Mouse (Mus musculus) lung, embryonic 14.5 days (tissue): ENCODE measurements around the gene Slc6a6. TPM values are rescaled to one million over a fixed set of nuclear protein-coding genes. Genes with fewer than 3 reads are reported as not detected.
A peak's percentile ranks its signal among the peaks of the same experiment; 100 is the strongest.

Experiments
- ATAC-seq: fragments of 200-750 bp; cut with Nextera tagmentation; 2 replicates; pipeline ENCODE4 v1.8.0; 2017; ENCODE audit warnings: mild to moderate bottlenecking, moderate TSS enrichment, moderate library complexity; ENCODE audit not compliant: insufficient read depth
- DNase-seq: peaks from one replicate; pipeline ENCODE4 v3.0.0-alpha.2; 2015
- H3K27ac ChIP-seq: fragments of 300-500 bp; sonication (generic); 2 replicates; pipeline ENCODE4 v1.5.1; 2014; ENCODE audit warnings: low read depth, mild to moderate bottlenecking, moderate library complexity
- H3K27me3 ChIP-seq: fragments of 300-500 bp; sonication (generic); 2 replicates; pipeline ENCODE4 v1.6.1; 2014; ENCODE audit warnings: low read length, control low read depth; ENCODE audit not compliant: insufficient read depth
- H3K36me3 ChIP-seq: fragments of 300-500 bp; sonication (generic); 2 replicates; pipeline ENCODE4 v1.6.1; 2014; ENCODE audit warnings: control low read depth; ENCODE audit not compliant: insufficient read depth
- H3K4me1 ChIP-seq: fragments of 300-500 bp; sonication (generic); 2 replicates; pipeline ENCODE4 v1.6.1; 2014; ENCODE audit warnings: antibody characterized with exemption, control low read depth; ENCODE audit not compliant: insufficient read depth
- H3K4me2 ChIP-seq: fragments of 300-500 bp; sonication (generic); 2 replicates; pipeline ENCODE4 v1.6.1; 2014; ENCODE audit warnings: mild to moderate bottlenecking
- H3K4me3 ChIP-seq: fragments of 300-500 bp; sonication (generic); 2 replicates; pipeline ENCODE4 v1.5.1; 2014; ENCODE audit warnings: low read depth, low read length
- H3K9ac ChIP-seq: fragments of 300-500 bp; sonication (generic); 2 replicates; pipeline ENCODE4 v1.6.1; 2014
- H3K9me3 ChIP-seq: fragments of 300-500 bp; sonication (generic); 2 replicates; pipeline ENCODE4 v1.6.1; 2016; ENCODE audit warnings: low read depth, low read length, control low read depth
- CTCF ChIP-seq: IDR thresholded peaks from 2 replicates; pipeline ENCODE4 v1.5.1; 2016; ENCODE audit warnings: antibody characterized with exemption, low read depth
- WGBS: fragments of 180-500 bp; shearing (Covaris S2); extraction: QIAGEN DNeasy Blood & Tissue Kit; methylation state at CpG from one replicate; pipeline ENCODE4 v1.1.7; 2014; 5-methylcytosine and 5-hydroxymethylcytosine counted together
- polyA plus RNA-seq: library from polyadenylated mRNA; unstranded; fragments of >200 nt; fragmentation: Nextera tagmentation; extraction: Ambion mirVana; gene quantifications from 2 replicates; pipeline ENCODE4 v1.2.1, GENCODE M21; 2014

Gene Slc6a6
- polyA plus RNA-seq, 1 experiment from 2014 or later: 47.6 TPM

DNA sequence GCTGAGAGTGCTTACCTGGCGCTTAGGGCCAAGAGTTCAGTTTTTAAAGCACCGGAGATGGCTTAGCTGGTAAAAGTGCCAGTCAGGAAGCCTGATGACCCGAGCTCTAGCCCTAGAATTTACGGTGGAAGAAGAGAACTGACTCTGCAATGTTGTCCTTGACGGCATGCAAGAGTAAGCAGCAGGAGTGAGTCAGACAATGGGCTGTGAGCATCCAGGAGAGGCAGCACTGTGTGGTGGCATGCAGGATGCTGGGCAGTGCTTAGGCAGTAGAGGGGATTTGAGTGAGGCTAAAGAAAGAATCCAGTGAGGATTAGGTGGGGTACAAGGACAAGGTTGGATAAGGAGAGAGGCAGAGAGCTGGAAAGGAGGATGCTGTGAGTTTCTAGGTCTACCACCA is 15.6 kb upstream of the Slc6a6 start:
- no peak overlapping the region for H3K4me3 ChIP-seq
- no peaks in the 10 kb centered on the region for H3K27me3 ChIP-seq
- no peaks in the 10 kb centered on the region for H3K36me3 ChIP-seq
- no peaks in the 10 kb centered on the region for H3K4me1 ChIP-seq
- H3K9ac ChIP-seq: no peak overlapping the region
- ATAC-seq: no peak
- DNase-seq: no peak
- no peaks in the 10 kb centered on the region for H3K9me3 ChIP-seq
- 51% methylated on average over 5 of the region's 5 CpGs for WGBS
- no peak overlapping the region for H3K27ac ChIP-seq
- TF ChIP-seq CTCF: no peak
- H3K4me2 ChIP-seq: no peak overlapping the region

DNA sequence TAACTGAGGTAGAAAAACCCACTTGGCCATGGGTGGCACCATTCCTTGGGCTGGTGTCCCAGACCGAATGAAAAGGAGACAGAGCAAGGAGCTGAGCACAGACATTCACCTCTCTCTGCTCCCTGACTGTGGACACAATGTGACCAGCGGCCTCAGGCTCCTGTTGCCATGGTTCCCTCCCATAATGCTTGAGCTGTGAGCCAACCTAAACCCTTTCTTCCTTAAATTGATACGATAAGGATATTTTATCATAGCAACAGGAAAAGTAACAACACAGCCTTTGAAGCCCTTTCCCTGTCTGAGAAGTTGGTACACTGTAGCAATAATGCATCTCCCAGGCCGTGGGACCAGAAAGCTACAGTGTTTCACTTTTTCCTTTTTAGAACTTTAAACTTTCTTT is 14.6 kb upstream of the Slc6a6 start:
- H3K9ac ChIP-seq: no peak overlapping the region
- no peaks in the 10 kb centered on the region for H3K36me3 ChIP-seq
- H3K9me3 ChIP-seq: no peaks in the 10 kb centered on the region
- H3K4me3 ChIP-seq: no peak overlapping the region
- 41% methylated on average over 4 of the region's 4 CpGs for WGBS
- H3K4me1 ChIP-seq: no peaks in the 10 kb centered on the region
- TF ChIP-seq CTCF: no peak
- H3K27ac ChIP-seq: no peak overlapping the region
- DNase-seq (no peak), ATAC-seq (no peak)
- no peak overlapping the region for H3K4me2 ChIP-seq
- no peaks in the 10 kb centered on the region for H3K27me3 ChIP-seq

DNA sequence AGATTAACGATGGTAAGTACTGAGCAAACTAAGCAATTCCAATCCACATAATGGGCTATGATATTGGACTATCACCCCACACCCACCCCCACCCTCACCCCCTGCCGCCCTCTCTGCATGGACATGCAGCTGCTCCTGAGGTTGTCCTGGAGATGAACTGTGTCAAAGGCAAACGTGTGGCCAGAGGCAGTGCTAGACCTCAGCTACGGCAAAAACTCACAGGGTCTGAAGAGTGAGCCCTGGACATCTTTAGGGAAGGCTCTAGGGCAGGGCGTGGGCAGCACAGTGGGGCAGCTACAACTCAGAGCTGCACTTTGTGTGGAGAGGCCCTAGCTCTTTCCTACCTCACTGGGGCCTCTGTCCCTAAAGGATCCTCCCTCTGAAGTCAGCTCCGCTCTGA is 13.6 kb upstream of the Slc6a6 start:
- H3K9ac ChIP-seq: no peak overlapping the region
- no peaks in the 10 kb centered on the region for H3K27me3 ChIP-seq
- no peak for TF ChIP-seq CTCF
- H3K36me3 ChIP-seq: no peaks in the 10 kb centered on the region
- DNase-seq: no peak
- WGBS: 54% methylated on average over 6 of the region's 6 CpGs
- no peak overlapping the region for H3K4me2 ChIP-seq
- ATAC-seq: no peak
- H3K4me3 ChIP-seq: no peak overlapping the region
- H3K9me3 ChIP-seq: no peaks in the 10 kb centered on the region
- no peak overlapping the region for H3K27ac ChIP-seq
- 0 out of 2 replicates have a peak, but pooled peaks cover 4% of the 10 kb centered on the region for H3K4me1 ChIP-seq

- H3K4me3 ChIP-seq: no peak overlapping the region
- H3K9ac ChIP-seq: no peak overlapping the region
- H3K9me3 ChIP-seq: no peaks in the 10 kb centered on the region
- H3K4me1 ChIP-seq: 0 out of 2 replicates have a peak, but pooled peaks cover 4% of the 10 kb centered on the region
- 29% methylated on average over 5 of the region's 5 CpGs for WGBS
- 0 out of 2 replicates have a peak overlapping the region, but pooled peaks have one; percentile 26 for H3K27ac ChIP-seq
- ATAC-seq (peak; percentile 61), DNase-seq (peak; percentile 58)
- no peaks in the 10 kb centered on the region for H3K36me3 ChIP-seq
- TF ChIP-seq CTCF: no peak
- H3K27me3 ChIP-seq: no peaks in the 10 kb centered on the region
- H3K4me2 ChIP-seq: no peak overlapping the region
Measured at GRCm38 (mm10) chr6:91674757-91675350, 9.0 kb upstream of the Slc6a6 start.

- H3K9ac ChIP-seq: no peak overlapping the region
Measured at GRCm38 (mm10) chr6:91678506-91679094, 5.3 kb upstream of the Slc6a6 start.

DNA sequence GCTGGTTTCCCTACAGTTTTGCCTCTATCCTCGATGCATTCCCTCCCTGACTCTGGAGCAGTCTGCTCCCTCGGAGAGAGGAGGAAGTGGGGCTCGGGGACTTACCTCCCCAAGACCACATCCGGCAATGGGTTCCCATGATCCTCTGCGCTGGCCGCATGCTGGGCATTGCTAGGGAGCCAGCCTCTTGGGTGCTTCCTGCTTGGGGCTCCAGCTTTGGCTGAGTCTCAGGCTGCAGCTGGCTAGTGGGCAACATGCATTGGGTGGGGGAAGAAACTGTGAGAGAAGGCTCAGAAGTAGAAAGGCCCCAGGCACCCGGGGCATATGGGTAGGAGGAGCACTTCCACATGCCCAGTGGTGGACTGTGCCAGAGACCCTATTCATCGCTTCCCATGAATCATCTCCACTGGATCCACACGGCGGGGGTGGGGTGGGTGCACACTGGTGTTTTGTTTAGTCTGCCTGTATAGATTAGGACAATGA is 4.7 kb upstream of the Slc6a6 start:
- Histone ChIP-seq H3K4me2 (no peak overlapping the region), H3K9ac (no peak overlapping the region)
- no peak for DNase-seq

More at GRCm38 (mm10) chr6:91678506-91679094, 5.3 kb upstream of the Slc6a6 start:
- H3K4me3 ChIP-seq: no peak overlapping the region
- H3K27ac ChIP-seq: no peak overlapping the region
- no peaks in the 10 kb centered on the region for H3K36me3 ChIP-seq
- WGBS: 53% methylated on average over 12 of the region's 12 CpGs
- no peak for DNase-seq
- peaks cover 4% of the 10 kb centered on the region; the same call in 1 of the 2 replicates for H3K4me1 ChIP-seq
- no peaks in the 10 kb centered on the region for H3K9me3 ChIP-seq
- H3K27me3 ChIP-seq: no peaks in the 10 kb centered on the region
- no peak for TF ChIP-seq CTCF
- no peak for ATAC-seq
- no peak overlapping the region for H3K4me2 ChIP-seq

GRCm38 (mm10) chr6:91679716-91680115 is 4.1 kb upstream of the Slc6a6 start:
- Histone ChIP-seq H3K4me2 (no peak overlapping the region), H3K4me3 (no peak overlapping the region), H3K36me3 (no peaks in the 10 kb centered on the region), H3K9ac (no peak overlapping the region), H3K27me3 (no peaks in the 10 kb centered on the region), H3K27ac (no peak overlapping the region), H3K4me1 (peaks cover 5% of the 10 kb centered on the region; the same call in 1 of the 2 replicates), H3K9me3 (no peaks in the 10 kb centered on the region)
- TF ChIP-seq CTCF: no peak
- no peak for DNase-seq
- WGBS: 64% methylated on average over 6 of the region's 6 CpGs
- ATAC-seq: no peak

More for the DNA sequence above, 4.7 kb upstream of the Slc6a6 start:
- H3K4me3 ChIP-seq: no peak overlapping the region
- no peak for TF ChIP-seq CTCF
- H3K9me3 ChIP-seq: no peaks in the 10 kb centered on the region
- no peak for ATAC-seq
- H3K27ac ChIP-seq: no peak overlapping the region
- WGBS: 58% methylated on average over 10 of the region's 10 CpGs
- peaks cover 4% of the 10 kb centered on the region; the same call in 1 of the 2 replicates for H3K4me1 ChIP-seq
- H3K36me3 ChIP-seq: no peaks in the 10 kb centered on the region
- H3K27me3 ChIP-seq: no peaks in the 10 kb centered on the region
